Mouse (Mus musculus) kidney, postnatal 36 days (tissue): ENCODE results near the gene Gm867.

Experiments used
- DNase-seq, 2 experiments: peaks; one replicate each; pipeline ENCODE4 v3.0.0; 2021 to 2022; ENCODE audit warnings: mixed read lengths in 2 of 2

The Gm867 gene

DNA sequence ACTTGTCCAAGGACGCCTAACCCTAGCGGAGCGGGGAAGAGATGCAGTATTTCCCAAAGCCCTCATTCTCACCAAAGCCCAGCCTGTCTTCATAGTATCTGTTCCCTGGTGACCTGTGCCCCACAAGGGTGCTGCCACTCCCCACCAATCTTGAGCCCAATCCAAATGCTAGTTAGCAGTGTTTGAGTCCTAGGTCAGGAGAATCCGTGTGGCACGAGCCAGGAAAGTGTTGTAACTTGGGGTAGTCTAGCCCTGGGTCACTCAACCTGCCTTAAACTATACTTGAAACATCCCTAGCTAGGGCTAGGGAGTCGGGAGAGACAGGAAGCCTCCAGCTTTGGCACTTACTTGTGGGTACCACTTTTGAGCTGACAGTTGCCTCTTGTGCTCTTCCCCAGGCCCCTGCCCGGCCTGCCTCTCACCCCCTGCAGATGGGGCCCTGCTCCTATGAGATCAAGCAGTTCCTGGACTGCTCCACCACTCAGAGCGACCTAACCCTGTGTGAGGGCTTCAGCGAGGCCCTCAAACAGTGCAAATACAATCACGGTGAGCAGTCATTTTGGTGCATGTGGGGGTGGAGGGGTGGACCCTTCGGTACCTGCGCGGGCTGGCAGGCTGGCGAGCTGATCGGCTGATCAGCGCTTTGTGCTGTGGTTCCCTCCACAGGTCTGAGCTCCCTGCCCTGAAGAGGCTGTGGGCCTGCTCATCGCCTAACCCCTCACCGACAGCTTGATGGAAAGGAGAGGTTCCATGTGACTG is 3.4 kb downstream of the Gm867 start:
- peak; percentile 44 for DNase-seq

- peak; percentile 92 to 93 for DNase-seq
Measured at GRCm38 (mm10) chr10:75935680-75936541, 4.6 kb downstream of the Gm867 start, which contains the start of gene Mmp11. TSS of gene Mmp11 (minus strand) at chr10:75936496.

- DNase-seq: no peak
Measured at GRCm38 (mm10) chr10:75934991-75935390, 5.5 kb downstream of the Gm867 start.

DNA sequence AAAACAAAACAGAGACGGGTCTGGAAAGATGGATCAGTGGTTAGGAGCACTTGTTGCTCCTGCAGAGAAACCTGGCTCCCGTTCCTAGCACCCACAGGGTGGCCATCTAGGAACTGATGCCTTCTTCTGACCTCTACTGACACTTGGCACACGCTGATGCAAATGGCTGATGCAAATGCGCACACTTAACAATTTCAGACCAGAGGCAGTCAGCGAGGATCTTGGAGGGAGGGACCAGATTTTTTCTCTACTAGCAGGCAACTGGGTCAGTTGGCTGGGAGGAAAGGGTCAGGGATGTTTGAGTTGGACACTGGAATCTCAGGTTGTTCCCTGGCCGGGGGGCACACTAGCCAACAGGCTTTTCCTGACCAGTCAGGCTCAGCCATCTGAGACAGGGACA is 7.6 kb downstream of the Gm867 start, which contains the start of gene Chchd10:
TSS of gene Chchd10 (plus strand) at position 240 of the 400 bp plus-strand sequence.
- DNase-seq: no peak

DNA sequence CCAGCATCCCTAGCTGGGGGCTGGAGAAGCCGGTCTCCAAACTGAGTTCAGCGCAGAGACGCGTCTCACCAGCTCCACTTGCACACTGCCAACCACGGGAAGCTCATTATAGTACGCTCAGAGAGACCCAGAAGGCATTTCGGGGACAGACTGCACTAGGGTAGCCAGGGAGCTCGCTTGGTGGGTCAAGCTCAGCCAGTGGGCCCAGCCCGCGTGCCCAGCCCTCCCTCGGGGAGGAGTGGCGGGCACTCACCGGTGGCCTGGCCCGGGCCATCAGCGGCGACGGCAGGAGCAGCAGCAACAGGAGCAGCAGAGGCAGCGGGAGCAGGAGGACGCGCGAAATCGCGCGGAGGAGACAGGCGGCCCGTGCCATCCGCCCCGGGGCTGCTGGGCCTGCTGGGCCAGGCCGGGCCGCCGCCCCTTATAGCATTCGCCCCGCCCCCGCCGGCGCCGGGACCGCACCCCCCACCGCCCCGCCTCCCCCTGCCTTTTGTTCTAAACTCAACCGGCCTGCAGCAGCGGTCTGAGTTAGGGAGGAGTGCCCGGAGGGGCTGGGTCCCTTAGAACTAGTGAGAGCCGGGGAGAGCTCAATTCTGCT is 8.3 kb downstream of the Gm867 start:
- peak; percentile 50 to 85 for DNase-seq

DNA sequence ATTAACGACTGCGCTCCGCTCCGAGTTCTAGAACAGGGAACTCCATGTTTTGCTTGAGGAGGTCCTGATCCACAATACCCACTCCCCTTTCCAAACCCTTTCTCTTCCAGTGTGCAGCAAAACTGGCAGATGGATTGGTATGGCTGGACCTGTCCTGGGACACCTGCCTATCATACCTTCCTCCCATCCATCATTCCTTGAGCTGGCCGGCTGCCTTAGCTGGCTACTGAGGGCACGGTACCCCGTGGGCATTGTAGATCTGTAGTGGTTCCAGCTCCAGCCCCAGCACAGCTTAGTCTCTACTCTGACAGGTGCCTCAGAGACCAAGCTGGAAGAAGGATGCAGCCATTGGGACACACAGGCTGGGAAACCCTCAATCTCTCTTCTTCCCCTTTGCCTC is 9.2 kb downstream of the Gm867 start:
- no peak for DNase-seq

GRCm38 (mm10) chr10:75930304-75930703 is 10.2 kb downstream of the Gm867 start:
- peak in 1 of 2 experiments; percentile 57 for DNase-seq

- DNase-seq: no peak
Measured at GRCm38 (mm10) chr10:75926396-75926795, 14.1 kb downstream of the Gm867 start.

DNA sequence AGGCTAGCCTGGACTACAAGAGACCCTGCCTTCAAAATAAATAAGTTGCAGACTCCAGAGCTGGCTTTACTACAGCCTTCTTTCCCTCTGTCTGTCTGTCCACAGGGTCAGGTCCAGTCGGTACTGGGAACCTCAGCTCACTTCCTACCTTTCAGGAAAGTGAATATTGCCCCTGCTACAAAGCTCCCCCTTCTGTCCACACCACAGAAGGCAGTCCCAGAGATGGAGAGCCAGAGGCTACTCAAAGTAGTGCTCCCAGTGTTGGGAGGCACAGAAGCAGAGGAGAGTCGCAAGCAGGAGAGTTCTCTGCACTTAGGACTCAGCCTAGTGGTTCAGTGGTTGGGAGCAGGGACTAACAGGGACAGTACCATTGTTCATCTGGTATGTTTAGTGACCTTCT is 16.1 kb downstream of the Gm867 start:
- peak in 1 of 2 experiments; percentile 62 for DNase-seq

- peak in 1 of 2 experiments; percentile 48 for DNase-seq
Measured at GRCm38 (mm10) chr10:75921726-75922560, 18.5 kb downstream of the Gm867 start.

DNA sequence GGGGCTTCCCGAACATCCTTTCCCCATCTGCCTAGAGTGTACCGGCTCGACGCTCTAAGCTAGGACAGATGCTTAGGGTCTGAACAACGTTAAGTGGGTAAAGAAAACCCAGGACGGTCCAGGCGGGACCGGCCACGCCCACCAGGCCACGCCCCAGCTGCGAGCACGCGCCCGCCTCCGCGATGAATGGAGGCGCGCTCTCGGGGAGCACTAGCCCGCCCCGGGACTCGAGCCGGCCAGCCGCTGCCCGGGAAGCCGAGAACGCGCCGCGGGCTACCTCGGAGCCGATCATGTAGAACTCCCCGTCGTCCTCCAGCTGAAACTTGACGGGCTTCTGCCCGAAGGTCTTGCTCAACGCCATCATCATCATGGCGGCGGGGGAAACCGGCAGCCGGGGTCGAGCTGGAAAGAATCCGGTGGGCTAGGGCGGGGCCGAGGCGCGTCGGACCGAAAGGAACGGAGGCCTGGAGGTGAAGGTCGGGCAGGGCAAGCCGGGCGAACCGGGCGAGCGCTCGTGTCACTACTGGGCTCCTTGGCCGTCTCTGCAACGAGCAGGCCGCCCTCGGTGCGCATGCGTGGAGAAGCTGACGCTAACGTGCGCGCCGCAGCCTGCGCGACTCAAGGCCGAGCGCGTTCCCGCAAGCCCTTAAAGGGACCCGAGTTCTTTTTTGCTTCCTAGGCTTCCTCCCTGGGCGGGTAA is 19.3 kb downstream of the Gm867 start, which contains the start of gene Smarcb1:
TSS of gene Smarcb1 (minus strand) at position 592 of the 700 bp plus-strand sequence.
- DNase-seq: peak; percentile 96 to 98

DNA sequence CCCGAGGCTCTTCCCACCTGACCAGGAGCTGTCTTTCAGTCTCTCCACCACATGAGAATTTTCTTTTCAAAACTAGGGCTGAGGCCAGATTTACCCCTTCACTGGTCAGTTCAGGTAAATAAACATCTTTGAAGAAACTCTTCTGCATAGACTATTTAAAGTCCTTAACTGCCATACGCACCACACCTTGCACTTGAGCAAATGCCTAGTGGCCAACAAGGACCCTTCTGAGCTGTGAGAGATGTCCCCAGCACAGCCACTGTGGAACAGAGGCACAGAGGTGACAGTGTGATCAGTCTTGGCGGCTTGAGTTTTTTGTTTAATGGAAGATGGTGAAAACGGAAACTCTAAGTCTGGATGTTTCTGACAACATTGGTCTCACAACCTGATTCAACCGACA is 21.4 kb downstream of the Gm867 start:
- no peak for DNase-seq

DNA sequence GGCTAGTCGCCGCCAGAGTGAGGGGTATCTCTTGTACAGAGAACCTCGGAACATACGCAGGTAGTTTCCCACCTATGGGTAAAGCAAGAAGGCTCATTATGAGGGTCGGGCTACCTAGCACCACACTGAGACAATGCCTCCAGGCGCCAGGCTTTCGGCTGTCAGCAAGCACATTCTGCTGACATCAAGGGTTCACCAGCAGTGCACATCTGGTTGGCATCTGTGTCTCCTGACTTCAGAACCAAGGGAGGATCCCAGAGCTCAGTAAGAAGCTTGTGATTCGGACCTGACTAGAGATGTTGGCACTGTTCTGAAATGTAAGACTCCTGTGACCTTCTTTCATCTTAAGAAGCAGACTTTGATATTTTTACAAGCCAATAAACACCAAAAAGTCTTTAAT is 23.6 kb downstream of the Gm867 start:
- no peak for DNase-seq

DNA sequence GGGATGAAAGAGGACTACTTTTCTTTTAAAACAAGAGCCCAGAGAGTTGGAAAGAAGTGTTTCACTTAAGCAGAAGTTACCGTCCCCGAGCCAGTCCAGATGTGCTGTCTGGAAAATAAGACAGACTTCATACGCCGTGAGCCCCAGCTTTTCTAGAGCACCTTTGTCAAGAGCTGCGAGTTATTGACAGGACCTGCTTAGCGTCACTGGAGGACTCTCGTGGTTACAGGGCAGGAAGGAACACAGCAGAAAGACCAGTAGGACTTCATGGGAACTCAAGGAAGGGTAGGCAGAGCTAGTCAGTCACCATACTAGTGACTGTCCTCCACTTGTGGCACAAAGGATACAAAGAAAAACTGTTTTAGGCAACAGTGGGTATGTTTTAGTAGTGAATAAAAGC is 24.9 kb downstream of the Gm867 start:
- no peak for DNase-seq

GRCm38 (mm10) chr10:75913013-75913589 is 27.4 kb downstream of the Gm867 start:
- no peak for DNase-seq

- peak; percentile 25 to 33 for DNase-seq
Measured at GRCm38 (mm10) chr10:75910698-75911097, 29.8 kb downstream of the Gm867 start.

DNA sequence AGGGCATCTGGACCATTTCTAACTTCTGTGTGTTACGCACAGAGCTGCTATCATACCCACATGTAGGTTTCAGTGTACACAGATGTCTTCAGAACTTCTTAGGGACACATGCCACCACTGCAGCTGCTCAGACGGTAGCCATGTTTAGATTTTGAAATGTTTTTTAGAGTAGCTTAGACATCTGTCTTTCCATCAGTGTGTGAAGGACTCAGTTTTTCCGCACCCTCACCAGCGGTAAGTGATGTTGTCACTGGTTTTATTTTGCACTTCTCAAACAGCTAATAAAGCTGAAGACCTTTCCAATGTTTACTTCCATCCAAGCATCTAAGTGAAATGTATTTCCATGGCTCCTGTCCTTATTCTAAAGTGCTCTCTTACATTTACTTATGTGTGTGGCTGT is 33.6 kb downstream of the Gm867 start:
- no peak for DNase-seq

GRCm38 (mm10) chr10:75904391-75904790 is 36.1 kb downstream of the Gm867 start:
- DNase-seq: no peak

DNA sequence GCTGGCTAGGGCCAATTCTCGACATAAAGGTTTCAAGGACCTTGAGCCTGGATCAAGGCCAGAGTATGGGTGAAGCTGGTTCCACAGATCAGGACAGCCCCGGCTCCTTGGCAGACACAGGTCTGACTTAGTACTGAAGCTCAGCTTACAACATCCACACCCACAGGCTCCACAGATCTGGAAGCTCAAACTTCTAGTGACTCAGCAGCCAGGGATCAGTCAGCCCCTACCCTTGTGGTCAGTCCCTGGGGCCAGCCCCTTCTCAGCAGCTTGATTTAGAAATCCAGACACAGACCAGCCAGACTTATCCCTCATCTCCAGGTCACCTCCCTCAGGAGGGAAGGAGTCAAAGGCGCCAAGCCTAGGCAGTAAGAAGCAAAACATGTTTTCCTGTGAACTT is 41.6 kb downstream of the Gm867 start:
- peak; percentile 53 to 69 for DNase-seq

DNA sequence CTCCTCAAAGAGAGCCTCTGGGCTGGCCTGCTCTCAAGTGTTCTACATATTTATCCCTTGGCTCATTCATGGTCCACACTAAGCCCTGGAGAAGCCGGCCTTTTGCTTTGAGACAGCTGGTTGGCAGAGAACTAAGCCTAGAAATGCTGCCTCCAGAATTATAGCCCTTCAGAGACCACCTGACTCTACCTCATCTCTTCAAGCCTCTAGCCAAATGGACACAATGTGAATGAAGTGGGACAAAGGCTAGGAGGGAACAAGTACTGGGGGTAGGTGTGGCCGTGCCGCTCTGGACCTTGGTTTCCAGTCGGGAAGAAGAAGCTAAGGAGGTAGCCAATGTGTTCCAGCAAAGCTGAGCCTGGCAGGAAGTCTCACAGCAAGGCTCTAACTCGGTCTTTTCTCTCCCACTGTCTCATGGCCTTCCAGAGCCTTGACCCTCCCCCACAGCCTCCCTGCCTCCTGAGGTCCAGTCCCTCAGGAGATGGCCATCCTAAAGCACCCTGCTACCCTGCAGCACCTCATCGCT is 42.4 kb downstream of the Gm867 start:
- DNase-seq: no peak

DNA sequence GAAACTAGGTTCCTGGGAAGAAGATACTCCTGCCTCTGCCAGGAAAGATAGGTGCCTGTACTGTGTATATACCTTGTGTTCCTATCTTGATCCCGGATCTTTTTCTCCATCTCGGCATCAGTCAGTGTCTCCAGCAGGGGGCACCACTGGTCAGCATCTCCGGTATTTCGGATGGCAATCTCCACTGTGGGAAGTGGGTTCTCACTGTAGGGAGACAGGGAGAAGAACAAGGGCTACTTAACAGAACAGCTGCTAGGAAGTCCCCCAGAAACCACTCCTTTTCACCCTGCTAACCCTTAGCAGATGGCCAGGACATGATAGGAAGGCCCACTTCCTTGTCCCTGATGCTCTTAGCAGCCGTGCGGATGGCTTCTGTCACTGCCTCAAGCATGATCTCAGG is 43.1 kb downstream of the Gm867 start:
- DNase-seq: peak; percentile 81 to 94
